Mouse (Mus musculus) stomach, postnatal 0 days (tissue): Measurements from ENCODE around the gene Dirc2. TPM values are rescaled to one million over a fixed set of nuclear protein-coding genes. Genes with fewer than 3 reads are reported as not detected.
A peak's percentile ranks its signal among the peaks of the same experiment; 100 is the strongest.

Experiments
- ATAC-seq: fragments of 200-750 bp; cut with Nextera tagmentation; 2 replicates; pipeline ENCODE4 v1.8.0; 2017; ENCODE audit not compliant: low FRiP score, low TSS enrichment
- DNase-seq: peaks from one replicate; pipeline ENCODE4 v3.0.0-alpha.2; 2016; ENCODE audit warnings: low spot score
- H3K27ac ChIP-seq: fragments of 300-500 bp; sonication (generic); replicated peaks from 2 replicates; pipeline ENCODE4 v1.5.1; 2014; ENCODE audit warnings: mild to moderate bottlenecking, control low read depth
- H3K27me3 ChIP-seq: fragments of 300-500 bp; sonication (generic); 2 replicates; pipeline ENCODE4 v1.6.1; 2014; ENCODE audit warnings: low read length; ENCODE audit not compliant: control insufficient read depth, insufficient read depth
- H3K36me3 ChIP-seq: fragments of 300-500 bp; sonication (generic); 2 replicates; pipeline ENCODE4 v1.6.1; 2014; ENCODE audit warnings: low read length, mixed read lengths; ENCODE audit not compliant: control insufficient read depth, insufficient read depth
- H3K4me1 ChIP-seq: fragments of 300-500 bp; sonication (generic); replicated peaks from 2 replicates; pipeline ENCODE4 v1.6.1; 2014; ENCODE audit warnings: antibody characterized with exemption; ENCODE audit not compliant: control insufficient read depth, insufficient read depth
- H3K4me2 ChIP-seq: fragments of 300-500 bp; sonication (generic); replicated peaks from 2 replicates; pipeline ENCODE4 v1.6.1; 2014; ENCODE audit warnings: low read depth, mild to moderate bottlenecking, control low read depth, moderate library complexity
- H3K4me3 ChIP-seq: fragments of 300-500 bp; sonication (generic); 2 replicates; pipeline ENCODE4 v1.5.1; 2014; ENCODE audit warnings: low read depth, low read length, control low read depth
- H3K9ac ChIP-seq: fragments of 300-500 bp; sonication (generic); 2 replicates; pipeline ENCODE4 v1.6.1; 2014; ENCODE audit warnings: mild to moderate bottlenecking, low read length, control low read depth, mixed read lengths
- H3K9me3 ChIP-seq: fragments of 300-500 bp; sonication (generic); 2 replicates; pipeline ENCODE4 v1.6.1; 2016; ENCODE audit warnings: low read length; ENCODE audit not compliant: control insufficient read depth
- CTCF ChIP-seq: IDR thresholded peaks from 2 replicates; pipeline ENCODE4 v1.5.1; 2016; ENCODE audit warnings: antibody characterized with exemption, low read depth, mild to moderate bottlenecking, moderate library complexity
- EP300 ChIP-seq: optimal IDR thresholded peaks from 2 replicates; pipeline ENCODE3; 2016; ENCODE audit warnings: antibody characterized with exemption
- WGBS: fragments of 180-500 bp; shearing (Covaris S2); extraction: QIAGEN DNeasy Blood & Tissue Kit; methylation state at CpG from one replicate; pipeline ENCODE4 v1.1.7; 2014; 5-methylcytosine and 5-hydroxymethylcytosine counted together
- polyA plus RNA-seq: library from polyadenylated mRNA; unstranded; fragments of >200 nt; fragmentation: Nextera tagmentation; extraction: Ambion mirVana; gene quantifications from 2 replicates; pipeline ENCODE4 v1.2.1, GENCODE M21; 2015

The Dirc2 gene
- polyA plus RNA-seq, 1 experiment from 2014 or later = 10.9 TPM

DNA sequence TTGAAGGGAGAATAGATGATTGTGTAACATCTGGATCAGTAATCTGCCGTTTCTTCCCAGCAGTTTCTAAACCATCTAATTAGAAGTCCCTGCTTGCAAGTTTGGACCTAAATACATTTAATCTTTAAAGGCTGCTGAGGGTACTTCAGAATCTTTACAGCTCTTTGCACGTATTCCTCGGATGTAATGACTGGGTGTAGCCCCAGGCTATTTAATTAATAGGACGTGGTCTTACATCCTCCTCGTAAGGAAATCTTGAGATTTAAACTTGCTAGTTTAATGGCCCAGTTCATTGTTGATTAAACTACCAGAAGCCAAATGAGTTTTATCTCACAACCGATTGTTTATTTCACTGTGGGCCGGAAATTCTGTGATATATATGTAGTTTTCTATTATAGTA, 10.5 kb upstream of the Dirc2 start:
- no peak overlapping the region for H3K4me2 ChIP-seq
- 69% methylated on average over 7 of the region's 7 CpGs for WGBS
- no peaks in the 10 kb centered on the region for H3K4me1 ChIP-seq
- H3K4me3 ChIP-seq = no peak overlapping the region
- DNase-seq (no peak), ATAC-seq (no peak)
- H3K9ac ChIP-seq = no peak overlapping the region
- H3K9me3 ChIP-seq = no peaks in the 10 kb centered on the region
- no peaks in the 10 kb centered on the region for H3K36me3 ChIP-seq
- no peaks in the 10 kb centered on the region for H3K27me3 ChIP-seq
- TF ChIP-seq CTCF (no peak), EP300 (no peak)
- no peak overlapping the region for H3K27ac ChIP-seq

DNA sequence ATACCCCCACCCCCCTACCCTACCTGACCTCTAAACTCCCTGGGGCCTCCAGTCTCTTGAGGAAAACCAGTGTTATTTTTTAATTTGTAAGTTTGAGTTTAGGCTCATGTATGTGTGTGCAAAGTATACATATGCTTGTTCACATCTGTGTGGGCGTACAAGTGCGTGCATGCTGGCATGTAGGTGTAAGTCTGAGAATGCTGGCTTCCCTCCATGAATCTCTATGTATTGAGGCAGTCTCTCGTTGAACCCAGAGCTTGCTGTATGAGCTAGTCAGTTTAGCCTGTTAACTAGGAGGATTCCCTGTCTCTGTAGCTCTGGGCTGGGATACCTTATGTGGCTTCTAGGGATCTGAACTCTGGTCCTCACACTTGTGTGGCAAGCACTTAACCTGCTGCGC, 8.6 kb upstream of the Dirc2 start:
- TF ChIP-seq EP300 (no peak), CTCF (no peak)
- ATAC-seq = no peak
- 93% methylated on average over 4 of the region's 4 CpGs for WGBS

GRCm38 (mm10) chr16:35776737-35777136, 7.6 kb upstream of the Dirc2 start:
- TF ChIP-seq EP300 (no peak), CTCF (no peak)
- DNase-seq = no peak
- ATAC-seq = no peak
- H3K27ac ChIP-seq = no peak overlapping the region
- WGBS = 84% methylated on average over 7 of the region's 7 CpGs
- no peak overlapping the region for H3K4me3 ChIP-seq
- no peak overlapping the region for H3K4me2 ChIP-seq
- H3K27me3 ChIP-seq = no peaks in the 10 kb centered on the region
- no peaks in the 10 kb centered on the region for H3K4me1 ChIP-seq
- no peaks in the 10 kb centered on the region for H3K9me3 ChIP-seq
- no peak overlapping the region for H3K9ac ChIP-seq
- H3K36me3 ChIP-seq = no peaks in the 10 kb centered on the region

More for the DNA sequence above, 8.6 kb upstream of the Dirc2 start:
- H3K4me1 ChIP-seq = no peaks in the 10 kb centered on the region
- H3K27ac ChIP-seq = no peak overlapping the region
- H3K9me3 ChIP-seq = no peaks in the 10 kb centered on the region
- H3K4me2 ChIP-seq = no peak overlapping the region
- H3K27me3 ChIP-seq = no peaks in the 10 kb centered on the region
- no peak for DNase-seq
- H3K9ac ChIP-seq = no peak overlapping the region
- H3K4me3 ChIP-seq = no peak overlapping the region
- H3K36me3 ChIP-seq = no peaks in the 10 kb centered on the region

- DNase-seq = no peak
- ATAC-seq = no peak
- no peaks in the 10 kb centered on the region for H3K36me3 ChIP-seq
- H3K4me1 ChIP-seq = no peaks in the 10 kb centered on the region; the same call in 1 of the 2 replicates
- no peaks in the 10 kb centered on the region for H3K9me3 ChIP-seq
- WGBS = 85% methylated on average over 1 of the region's 1 CpGs
- no peak overlapping the region for H3K9ac ChIP-seq
- H3K27me3 ChIP-seq = no peaks in the 10 kb centered on the region
- H3K4me2 ChIP-seq = no peak overlapping the region
- no peak overlapping the region for H3K27ac ChIP-seq
- no peak for TF ChIP-seq CTCF
- no peak for TF ChIP-seq EP300
- no peak overlapping the region for H3K4me3 ChIP-seq
These were observed 6.7 kb upstream of the Dirc2 start for GRCm38 (mm10) chr16:35775835-35776234.

DNA sequence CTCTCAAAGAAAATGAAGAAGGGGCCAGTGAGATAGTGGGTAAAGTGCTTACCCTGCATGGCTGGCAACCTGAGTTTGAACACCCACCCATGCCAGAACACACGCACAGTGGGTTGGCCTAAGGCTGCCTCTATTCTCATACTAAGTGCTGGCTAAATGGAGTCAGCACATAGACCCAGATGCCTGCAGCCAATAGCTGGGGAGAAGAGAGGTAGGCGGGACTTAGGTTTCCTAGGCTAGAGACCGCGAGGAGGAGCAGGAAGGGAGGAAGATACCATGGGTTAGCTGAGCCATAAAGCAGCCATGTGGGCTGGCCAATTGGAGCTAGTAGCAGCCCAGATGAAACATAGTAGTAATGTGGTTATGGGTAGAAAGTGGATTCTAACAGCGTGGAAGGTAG, 3.4 kb upstream of the Dirc2 start:
- Histone ChIP-seq H3K4me3 (no peak overlapping the region), H3K9ac (no peak overlapping the region), H3K27me3 (no peaks in the 10 kb centered on the region), H3K4me1 (no peaks in the 10 kb centered on the region; the same call in 1 of the 2 replicates), H3K4me2 (no peak overlapping the region), H3K36me3 (no peaks in the 10 kb centered on the region), H3K27ac (no peak overlapping the region), H3K9me3 (no peaks in the 10 kb centered on the region)
- ATAC-seq (no peak), DNase-seq (no peak)
- 93% methylated on average over 5 of the region's 5 CpGs for WGBS
- TF ChIP-seq EP300 (no peak), CTCF (no peak)

GRCm38 (mm10) chr16:35771606-35772005, 2.5 kb upstream of the Dirc2 start:
- Histone ChIP-seq H3K36me3 (no peaks in the 10 kb centered on the region), H3K27me3 (no peaks in the 10 kb centered on the region), H3K9me3 (no peaks in the 10 kb centered on the region), H3K9ac (no peak overlapping the region), H3K4me1 (no peaks in the 10 kb centered on the region; the same call in 1 of the 2 replicates), H3K27ac (no peak overlapping the region), H3K4me2 (no peak overlapping the region), H3K4me3 (no peak overlapping the region)
- DNase-seq (no peak), ATAC-seq (no peak)
- WGBS = 86% methylated on average over 5 of the region's 5 CpGs
- TF ChIP-seq EP300 (no peak), CTCF (0 out of 2 replicates have a peak, but pooled peaks have one; percentile 6)
